Mouse (Mus musculus) cerebellum, adult 2 months (tissue): ENCODE data around the gene Clpp.

Source experiments
- CTCF ChIP-seq: fragments of 200-500 bp; IDR thresholded peaks from 2 replicates; pipeline ENCODE4 v1.5.1; 2011; ENCODE audit warnings: low read depth, mild to moderate bottlenecking, control low read depth, low read length, moderate library complexity, borderline replicate concordance; ENCODE audit not compliant: insufficient read depth
- POLR2A ChIP-seq: fragments of 200-500 bp; IDR thresholded peaks from 2 replicates; pipeline ENCODE4 v1.6.1; 2011; ENCODE audit warnings: low read length, control low read depth, borderline replicate concordance; ENCODE audit not compliant: insufficient read depth

- TF ChIP-seq CTCF (no peak), POLR2A (no peak)
These were observed 15.3 kb upstream of the Clpp start for GRCm38 (mm10) chr17:56974708-56975240.
